Mouse (Mus musculus): ENCODE results near the gene Irgm2. TPM values are rescaled to one million over a fixed set of nuclear protein-coding genes. Genes with fewer than 3 reads are reported as not detected.

Irgm2 gene
- polyA plus RNA-seq, 1 experiment from 2014 or later, result 6.9 TPM

GRCm38 (mm10) chr11:58249203-58249981 is 50.0 kb downstream of the Irgm2 start:
- Histone ChIP-seq H3K36me3 (ENCODE audit: insufficient read depth, low read length) (no peaks in the 10 kb centered on the region), H3K27ac (ENCODE audit: low read length) (no peak overlapping the region), H3K27me3 (replicated peaks; ENCODE audit: insufficient read depth, low read length) (no peaks in the 10 kb centered on the region), H3K4me2 (replicated peaks; ENCODE audit: low read depth, low read length) (no peak overlapping the region), H3K9ac (replicated peaks; ENCODE audit: low read depth) (no peak overlapping the region), H3K4me1 (ENCODE audit: insufficient read depth, low read depth, low read length) (no peaks in the 10 kb centered on the region), H3K9me3 (ENCODE audit: low read length) (0 out of 2 replicates have a peak, but pooled peaks cover 3% of the 10 kb centered on the region), H3K4me3 (ENCODE audit: low read depth, low read length) (no peak overlapping the region)
- TF ChIP-seq EP300 (IDR thresholded peaks at IDR 0.05) (no peak), CTCF (IDR thresholded peaks at IDR 0.05) (no peak)
- no peak for ATAC-seq
- no peak for DNase-seq (ENCODE audit: low spot score)
- 68% methylated on average over 7 of the region's 7 CpGs for WGBS

- no peak overlapping the region for H3K4me3 ChIP-seq (ENCODE audit: low read depth, low read length)
- no peak overlapping the region for H3K27ac ChIP-seq (ENCODE audit: low read length)
- no peak for DNase-seq (ENCODE audit: low spot score)
- no peaks in the 10 kb centered on the region for H3K27me3 ChIP-seq (replicated peaks; ENCODE audit: insufficient read depth, low read length)
- H3K9me3 ChIP-seq (ENCODE audit: low read length), result 0 out of 2 replicates have a peak, but pooled peaks cover 3% of the 10 kb centered on the region
- H3K4me2 ChIP-seq (replicated peaks; ENCODE audit: low read depth, low read length), result no peak overlapping the region
- ATAC-seq, result no peak
- no peaks in the 10 kb centered on the region for H3K36me3 ChIP-seq (ENCODE audit: insufficient read depth, low read length)
- H3K4me1 ChIP-seq (ENCODE audit: insufficient read depth, low read depth, low read length), result no peaks in the 10 kb centered on the region
- H3K9ac ChIP-seq (replicated peaks; ENCODE audit: low read depth), result no peak overlapping the region
- TF ChIP-seq EP300 (IDR thresholded peaks at IDR 0.05) (no peak), CTCF (IDR thresholded peaks at IDR 0.05) (no peak)
- WGBS, result 63% methylated on average over 5 of the region's 5 CpGs
Observed at GRCm38 (mm10) chr11:58250550-58250949, 51.1 kb downstream of the Irgm2 start.

DNA sequence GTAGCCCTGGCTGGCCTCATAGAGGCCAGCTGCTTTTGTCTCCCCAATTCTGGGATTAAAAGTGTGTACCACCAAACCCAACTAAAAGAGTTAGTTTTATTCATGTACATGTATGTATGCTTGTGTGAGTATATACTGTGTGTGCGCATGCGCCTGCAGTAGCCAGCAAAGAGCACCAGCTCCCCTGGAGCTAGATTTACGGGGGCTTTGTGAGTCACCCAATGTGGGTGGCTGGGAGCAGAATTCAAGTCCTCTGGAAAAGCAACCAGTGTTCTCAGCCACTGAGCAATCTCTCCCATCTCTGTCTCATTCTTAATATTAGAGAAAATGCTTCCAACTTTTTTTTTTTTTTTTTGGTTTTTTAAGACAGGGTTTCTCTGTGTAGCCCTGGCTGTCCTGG is 55.0 kb downstream of the Irgm2 start:
- Histone ChIP-seq H3K27ac (ENCODE audit: low read length) (no peak overlapping the region), H3K9me3 (ENCODE audit: low read length) (no peaks in the 10 kb centered on the region), H3K4me1 (ENCODE audit: insufficient read depth, low read depth, low read length) (no peaks in the 10 kb centered on the region), H3K9ac (replicated peaks; ENCODE audit: low read depth) (no peak overlapping the region), H3K4me2 (replicated peaks; ENCODE audit: low read depth, low read length) (no peak overlapping the region), H3K27me3 (replicated peaks; ENCODE audit: insufficient read depth, low read length) (no peaks in the 10 kb centered on the region), H3K4me3 (ENCODE audit: low read depth, low read length) (no peak overlapping the region), H3K36me3 (ENCODE audit: insufficient read depth, low read length) (no peaks in the 10 kb centered on the region)
- no peak for DNase-seq (ENCODE audit: low spot score)
- WGBS, result 90% methylated on average over 3 of the region's 3 CpGs
- no peak for ATAC-seq
- TF ChIP-seq EP300 (IDR thresholded peaks at IDR 0.05) (no peak), CTCF (IDR thresholded peaks at IDR 0.05) (no peak)

GRCm38 (mm10) chr11:58257816-58258215 is 58.4 kb downstream of the Irgm2 start:
- Histone ChIP-seq H3K27ac (ENCODE audit: low read length) (no peak overlapping the region), H3K27me3 (replicated peaks; ENCODE audit: insufficient read depth, low read length) (no peaks in the 10 kb centered on the region), H3K4me3 (ENCODE audit: low read depth, low read length) (no peak overlapping the region), H3K4me2 (replicated peaks; ENCODE audit: low read depth, low read length) (no peak overlapping the region), H3K9me3 (ENCODE audit: low read length) (no peaks in the 10 kb centered on the region), H3K4me1 (ENCODE audit: insufficient read depth, low read depth, low read length) (no peaks in the 10 kb centered on the region), H3K9ac (replicated peaks; ENCODE audit: low read depth) (no peak overlapping the region), H3K36me3 (ENCODE audit: insufficient read depth, low read length) (no peaks in the 10 kb centered on the region)
- ATAC-seq (no peak), DNase-seq (ENCODE audit: low spot score) (no peak)
- WGBS, result 74% methylated on average over 5 of the region's 5 CpGs
- no peak for TF ChIP-seq CTCF (IDR thresholded peaks at IDR 0.05)
- TF ChIP-seq EP300 (IDR thresholded peaks at IDR 0.05), result no peak

- no peak overlapping the region for H3K4me2 ChIP-seq (replicated peaks; ENCODE audit: low read depth, low read length)
- 84% methylated on average over 4 of the region's 4 CpGs for WGBS
- no peak overlapping the region for H3K4me3 ChIP-seq (ENCODE audit: low read depth, low read length)
- no peaks in the 10 kb centered on the region for H3K4me1 ChIP-seq (ENCODE audit: insufficient read depth, low read depth, low read length)
- no peaks in the 10 kb centered on the region for H3K27me3 ChIP-seq (replicated peaks; ENCODE audit: insufficient read depth, low read length)
- TF ChIP-seq EP300 (IDR thresholded peaks at IDR 0.05) (no peak), CTCF (IDR thresholded peaks at IDR 0.05) (no peak)
- H3K27ac ChIP-seq (ENCODE audit: low read length), result no peak overlapping the region
- ATAC-seq (no peak), DNase-seq (ENCODE audit: low spot score) (no peak)
- H3K36me3 ChIP-seq (ENCODE audit: insufficient read depth, low read length), result no peaks in the 10 kb centered on the region
- H3K9ac ChIP-seq (replicated peaks; ENCODE audit: low read depth), result no peak overlapping the region
- H3K9me3 ChIP-seq (ENCODE audit: low read length), result no peaks in the 10 kb centered on the region
Observed at GRCm38 (mm10) chr11:58260156-58260555, 60.7 kb downstream of the Irgm2 start.

DNA sequence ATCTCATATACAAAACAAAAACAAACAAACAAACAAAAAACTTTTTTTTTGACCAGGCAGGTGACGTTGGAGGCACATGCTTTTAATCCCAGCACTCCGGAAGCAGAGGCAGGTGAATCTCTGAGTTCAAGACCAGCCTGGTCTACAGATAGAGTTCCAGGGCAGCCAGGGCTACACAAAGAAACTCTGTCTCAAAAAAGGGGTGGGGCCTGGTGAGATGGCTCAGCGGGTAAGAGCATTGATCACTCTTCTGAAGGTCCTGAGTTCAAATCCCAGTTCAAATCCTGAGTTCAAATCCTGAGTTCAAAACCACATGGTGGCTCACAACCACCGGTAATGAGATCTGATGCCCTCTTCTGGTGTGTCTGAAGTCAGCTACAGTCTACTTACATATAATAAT is 62.4 kb downstream of the Irgm2 start:
- H3K9me3 ChIP-seq (ENCODE audit: low read length), result no peaks in the 10 kb centered on the region
- H3K9ac ChIP-seq (replicated peaks; ENCODE audit: low read depth), result no peak overlapping the region
- no peak for DNase-seq (ENCODE audit: low spot score)
- WGBS, result 93% methylated on average over 4 of the region's 4 CpGs
- H3K4me1 ChIP-seq (ENCODE audit: insufficient read depth, low read depth, low read length), result no peaks in the 10 kb centered on the region
- H3K36me3 ChIP-seq (ENCODE audit: insufficient read depth, low read length), result no peaks in the 10 kb centered on the region
- TF ChIP-seq EP300 (IDR thresholded peaks at IDR 0.05) (no peak), CTCF (IDR thresholded peaks at IDR 0.05) (no peak)
- no peak overlapping the region for H3K27ac ChIP-seq (ENCODE audit: low read length)
- no peak overlapping the region for H3K4me3 ChIP-seq (ENCODE audit: low read depth, low read length)
- no peak overlapping the region for H3K4me2 ChIP-seq (replicated peaks; ENCODE audit: low read depth, low read length)
- no peaks in the 10 kb centered on the region for H3K27me3 ChIP-seq (replicated peaks; ENCODE audit: insufficient read depth, low read length)
- ATAC-seq, result no peak
